Mouse (Mus musculus) embryo, embryonic 10.5 days (tissue): Measurements from ENCODE around the gene Mindy2.

ENCODE experiments used
- DNase-seq: peaks from one replicate; pipeline ENCODE4 v3.0.0-alpha.2; 2015; ENCODE audit warnings: low spot score

Mindy2 gene

DNA sequence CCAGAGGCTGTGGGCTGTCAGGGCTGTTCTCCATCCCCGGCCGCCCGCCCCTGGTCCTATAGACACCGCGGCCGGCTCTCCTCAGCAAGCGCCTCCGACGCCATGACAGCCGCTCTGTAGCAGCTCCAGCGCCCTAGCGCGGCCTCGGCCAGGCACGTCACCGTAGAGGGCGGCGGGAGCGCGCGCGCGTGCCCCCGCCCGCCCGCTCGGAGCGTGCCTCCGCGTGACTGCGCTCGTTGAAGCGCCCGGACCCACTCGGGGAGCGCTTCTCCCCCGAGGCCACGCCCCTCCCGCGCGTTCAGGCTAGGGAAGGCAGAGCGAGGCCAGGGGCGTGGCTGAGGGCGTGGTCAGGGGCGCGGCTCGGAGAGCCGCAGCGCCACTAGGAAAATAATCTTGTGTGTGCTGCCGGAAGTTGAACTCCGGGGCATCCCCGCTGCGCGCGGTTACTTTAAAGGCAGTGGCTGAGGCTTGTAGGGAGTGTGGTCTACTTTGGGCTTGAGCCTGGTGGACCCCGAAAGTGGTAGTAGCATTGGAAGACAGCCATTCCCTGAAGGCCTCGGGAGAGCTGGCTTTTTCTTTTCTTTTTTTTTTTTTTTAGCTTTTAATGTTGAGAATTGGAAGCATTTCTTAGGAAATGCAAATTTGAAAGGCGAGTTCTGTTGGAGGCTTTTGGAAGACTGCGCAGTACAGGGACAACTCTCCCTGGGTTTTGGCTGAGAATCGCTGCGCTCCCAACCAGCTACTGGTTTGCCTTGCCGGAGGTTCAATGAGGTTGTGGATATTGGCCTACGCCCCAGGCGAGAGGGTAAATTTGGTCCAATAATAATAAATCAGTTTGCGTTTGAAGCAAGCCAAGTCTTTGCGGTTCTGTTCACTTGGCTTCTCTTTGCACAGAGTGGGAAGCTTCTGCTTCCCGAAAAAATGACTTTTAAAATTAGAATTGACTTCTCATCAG, at the start of gene Mindy2:
Mindy2 (minus strand) TSS at position 162 of the 955 bp plus-strand sequence.
- peak; percentile 96 for DNase-seq

- DNase-seq: no peak
Observed at GRCm38 (mm10) chr9:70706444-70706843, 49.5 kb upstream of the Mindy2 start.

DNA sequence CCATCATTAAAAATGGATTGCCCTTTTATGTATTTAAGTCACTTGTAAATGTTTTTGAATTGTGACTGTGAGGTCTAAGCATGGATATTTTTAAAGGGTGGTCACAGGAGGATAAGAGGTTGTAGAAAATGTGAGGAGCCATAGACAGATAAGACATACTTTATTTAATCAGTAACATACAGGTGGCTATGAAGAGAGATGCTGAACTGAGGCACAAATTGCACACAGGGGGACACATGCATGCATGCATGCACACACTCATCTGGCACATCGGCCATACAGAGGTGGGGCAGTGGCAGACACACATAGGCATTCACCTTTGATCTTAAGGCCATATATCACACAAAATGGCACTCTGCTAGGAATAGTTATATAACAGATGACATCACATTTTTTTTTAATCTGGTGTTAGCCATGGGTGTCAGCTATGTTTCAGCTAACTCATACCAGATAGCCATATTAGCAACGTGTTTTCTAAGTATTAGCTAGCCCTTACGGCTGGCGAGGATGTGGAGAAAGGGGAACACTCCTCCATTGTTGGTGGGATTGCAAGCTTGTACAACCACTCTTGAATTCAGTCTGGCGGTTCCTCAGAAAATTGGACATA, 46.7 kb upstream of the Mindy2 start:
- no peak for DNase-seq

DNA sequence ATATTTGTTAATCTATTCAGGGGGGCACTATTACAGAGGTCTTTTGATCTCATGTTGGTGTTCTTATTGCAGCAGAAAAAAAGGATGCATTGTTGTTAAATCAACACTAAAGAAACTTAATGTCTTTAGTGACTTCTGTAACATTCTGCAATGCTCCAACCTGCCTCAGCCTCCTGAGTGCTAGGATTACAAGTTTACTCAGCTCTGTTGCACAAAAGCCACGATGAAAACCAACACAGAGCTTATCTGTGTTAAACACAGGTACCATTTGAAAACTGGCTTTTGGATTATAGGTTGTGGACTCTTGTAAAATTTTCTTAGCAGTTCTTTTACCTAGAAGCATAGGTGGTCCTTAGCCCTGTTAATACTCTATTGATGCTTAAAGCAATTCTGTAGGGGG, 41.1 kb upstream of the Mindy2 start:
- no peak for DNase-seq

- no peak for DNase-seq
Observed at GRCm38 (mm10) chr9:70695723-70696122, 38.7 kb upstream of the Mindy2 start.

DNA sequence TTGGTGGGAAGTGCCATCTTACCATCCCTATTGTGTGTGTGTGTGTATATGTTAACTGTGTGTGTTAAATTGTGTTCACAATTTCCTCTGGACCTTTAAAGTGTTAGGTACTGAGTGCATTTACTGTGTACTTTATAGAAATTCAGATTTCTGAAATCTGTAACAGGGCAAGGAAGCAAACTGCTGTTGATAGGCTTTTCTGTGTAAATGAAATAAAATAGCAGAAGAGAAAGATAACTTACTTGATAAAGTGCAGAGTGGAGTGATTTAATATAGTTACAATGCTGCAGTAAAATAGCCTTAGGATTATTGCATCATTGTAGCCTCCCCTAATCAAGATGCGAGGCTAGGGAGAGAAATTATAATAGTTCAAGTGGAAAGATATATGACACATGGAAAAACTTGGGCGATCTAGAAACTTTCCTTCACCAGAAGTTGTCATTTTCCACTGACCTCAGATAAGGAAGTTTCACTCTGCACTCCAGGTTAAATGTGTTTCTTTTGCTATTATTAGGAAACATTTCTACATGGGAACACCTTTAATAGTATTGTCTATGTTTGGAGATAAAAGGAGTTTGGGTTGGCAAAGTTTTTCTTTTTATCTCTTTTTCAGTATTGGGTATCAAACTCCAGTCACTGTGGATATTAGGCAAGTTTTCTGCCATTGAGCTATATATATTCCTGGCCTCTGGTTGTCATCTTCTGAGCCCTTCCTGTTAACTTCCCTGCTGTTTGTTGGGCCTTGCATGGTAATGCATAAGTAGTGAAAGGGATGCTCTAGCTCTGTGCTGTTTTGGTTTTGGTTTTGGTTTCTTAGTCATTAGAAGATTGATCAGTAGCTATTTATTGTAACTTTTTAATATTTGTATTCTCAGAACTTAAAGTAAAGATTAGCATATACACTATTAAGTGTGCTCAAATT, 35.1 kb upstream of the Mindy2 start:
- no peak for DNase-seq

DNA sequence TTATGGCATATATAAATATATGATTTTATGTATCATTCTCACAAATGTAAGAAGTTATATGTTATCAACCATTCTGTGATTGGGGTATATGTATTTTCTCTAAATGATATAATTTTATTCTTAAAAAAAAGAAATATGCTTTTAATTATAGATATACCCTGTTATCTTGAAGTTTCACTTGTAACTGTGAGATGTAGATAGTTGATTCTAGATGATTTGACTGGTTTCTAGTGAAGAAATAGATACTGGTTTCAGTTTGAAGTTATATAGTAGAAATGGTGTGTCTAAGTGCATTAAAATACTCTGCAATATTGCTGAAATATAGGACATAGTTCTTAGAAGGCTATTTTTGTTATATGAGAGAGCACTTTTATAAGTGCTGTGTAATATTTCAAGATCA, 33.6 kb upstream of the Mindy2 start:
- DNase-seq: no peak

- DNase-seq: no peak
Observed at GRCm38 (mm10) chr9:70689926-70690325, 33.0 kb upstream of the Mindy2 start.

GRCm38 (mm10) chr9:70688301-70688968, 31.5 kb upstream of the Mindy2 start:
- DNase-seq: no peak

- DNase-seq: no peak
Observed at GRCm38 (mm10) chr9:70682202-70682601, 25.2 kb upstream of the Mindy2 start.

GRCm38 (mm10) chr9:70679132-70680091, 22.4 kb upstream of the Mindy2 start:
- peak; percentile 64 for DNase-seq

DNA sequence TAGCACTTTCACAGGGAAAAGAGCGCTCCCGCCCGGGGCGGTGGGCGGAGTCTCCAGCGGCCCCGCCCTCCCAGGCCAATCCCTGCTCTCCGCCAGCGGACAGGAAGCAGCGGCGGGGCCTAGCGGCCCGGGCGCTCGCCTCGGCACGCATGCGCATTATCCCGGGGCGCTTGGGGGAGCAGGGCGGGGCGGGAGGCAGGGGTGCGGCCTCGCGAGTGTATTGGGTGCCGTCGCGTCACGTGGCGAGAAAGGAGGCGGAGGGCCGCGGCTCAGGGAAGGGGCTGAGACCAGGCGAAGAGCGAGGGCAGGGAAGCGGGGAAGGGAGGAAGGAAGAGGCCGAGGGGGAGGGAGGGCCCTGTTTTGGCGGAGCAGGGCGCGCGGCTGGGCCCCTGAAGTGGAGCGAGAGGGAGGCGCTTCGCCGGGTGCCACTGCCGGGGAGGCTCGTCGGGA, 21.7 kb upstream of the Mindy2 start, which contains the start of gene Adam10:
Adam10 (plus strand) TSS at position 316 of the 450 bp plus-strand sequence.
- peak; percentile 98 for DNase-seq

DNA sequence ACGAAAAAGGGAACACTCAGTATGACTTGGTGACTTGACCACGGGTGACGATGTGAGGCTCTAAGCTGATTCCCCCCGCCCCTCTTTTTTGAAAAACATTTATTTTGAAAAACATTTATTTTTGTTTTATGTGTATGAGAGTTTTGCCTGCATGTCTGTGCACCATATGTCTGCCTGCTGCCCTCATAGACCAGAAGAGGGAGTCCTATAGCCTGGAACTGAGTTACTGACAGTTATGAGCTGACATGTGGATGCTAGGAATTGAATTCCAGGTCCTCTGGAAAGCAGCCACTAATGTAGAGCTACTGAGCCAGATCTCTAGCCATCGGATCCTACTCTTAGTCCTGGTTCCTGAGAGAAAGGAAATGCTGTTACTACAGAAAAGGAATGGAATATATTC, 19.0 kb upstream of the Mindy2 start:
- DNase-seq: no peak

DNA sequence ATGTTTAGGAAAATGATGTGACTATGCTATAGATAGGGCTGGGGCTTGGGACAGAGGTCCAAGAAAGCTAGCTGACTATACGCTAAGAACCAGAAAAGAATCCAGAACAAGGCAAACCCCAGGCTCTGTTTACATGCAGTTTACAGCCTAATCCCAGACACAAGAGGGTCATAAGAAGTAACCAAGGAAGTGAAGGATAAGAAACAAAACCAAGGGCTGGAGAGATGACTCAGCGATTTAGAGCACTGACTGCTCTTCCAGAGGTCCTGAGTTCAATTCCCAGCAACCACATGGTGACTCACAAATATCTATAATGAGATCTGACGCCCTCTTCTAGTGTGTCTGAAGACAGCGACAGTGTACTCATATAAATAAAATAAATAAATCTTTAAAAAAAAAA, 18.1 kb upstream of the Mindy2 start:
- no peak for DNase-seq

- no peak for DNase-seq
Observed at GRCm38 (mm10) chr9:70673656-70674055, 16.7 kb upstream of the Mindy2 start.

DNA sequence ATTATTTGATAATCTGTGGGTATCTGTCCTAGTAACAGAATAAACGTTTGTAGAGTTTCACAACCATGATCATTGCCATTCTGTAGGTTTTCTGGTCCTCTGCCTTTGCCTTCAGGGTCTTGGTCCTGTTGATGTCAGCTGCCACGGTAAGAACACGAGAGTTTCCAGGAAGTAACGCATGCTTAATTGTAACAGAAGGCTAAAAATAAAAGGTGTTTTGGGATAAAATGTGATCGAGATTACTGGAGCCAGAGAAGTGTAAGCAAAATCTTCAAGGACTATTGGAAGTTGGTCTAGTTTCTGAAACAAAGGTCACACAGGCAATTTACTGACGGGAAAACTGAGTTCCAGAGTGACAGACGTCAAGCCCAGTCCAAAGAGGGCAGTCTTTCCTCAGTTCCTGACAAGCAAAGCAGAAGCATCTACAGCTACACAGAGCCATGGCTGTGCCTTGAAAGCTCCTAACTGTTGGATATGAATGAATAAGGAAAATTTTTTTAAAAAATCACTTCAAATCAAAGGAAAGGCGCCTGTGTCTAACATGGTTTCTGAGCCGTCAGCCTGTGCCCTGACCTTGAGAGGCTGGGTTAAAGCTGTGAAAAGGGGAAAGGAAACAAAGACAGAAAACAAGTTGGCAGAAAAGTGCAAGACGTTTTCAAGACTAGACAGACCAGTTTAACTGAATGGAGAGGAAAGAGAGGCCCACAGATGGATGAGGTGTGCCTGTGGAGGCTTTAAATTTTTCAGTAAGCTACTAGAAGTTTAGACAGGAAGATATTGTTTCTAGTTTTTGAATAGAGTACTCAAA, 15.0 kb upstream of the Mindy2 start:
- no peak for DNase-seq

- DNase-seq: no peak
Observed at GRCm38 (mm10) chr9:70671278-70671677, 14.3 kb upstream of the Mindy2 start.

DNA sequence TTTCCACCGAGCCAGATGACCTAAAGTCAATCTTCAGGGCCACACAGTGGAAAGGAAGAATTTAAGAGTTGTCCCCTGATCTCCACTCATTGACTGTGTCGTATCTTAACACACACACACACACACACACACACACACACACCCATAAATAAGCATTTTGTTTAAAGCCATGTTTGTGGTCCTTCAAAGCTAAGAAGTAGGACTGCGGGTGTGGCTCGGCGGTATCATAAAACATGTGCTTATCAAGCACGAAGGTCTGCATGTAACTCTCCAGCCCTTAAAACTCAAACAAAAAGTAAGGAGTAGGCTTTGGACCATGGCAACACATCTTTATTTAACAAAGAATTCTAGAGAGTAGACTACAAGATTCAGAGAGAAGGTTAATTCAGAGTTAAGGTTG, 13.4 kb upstream of the Mindy2 start:
- DNase-seq: no peak

DNA sequence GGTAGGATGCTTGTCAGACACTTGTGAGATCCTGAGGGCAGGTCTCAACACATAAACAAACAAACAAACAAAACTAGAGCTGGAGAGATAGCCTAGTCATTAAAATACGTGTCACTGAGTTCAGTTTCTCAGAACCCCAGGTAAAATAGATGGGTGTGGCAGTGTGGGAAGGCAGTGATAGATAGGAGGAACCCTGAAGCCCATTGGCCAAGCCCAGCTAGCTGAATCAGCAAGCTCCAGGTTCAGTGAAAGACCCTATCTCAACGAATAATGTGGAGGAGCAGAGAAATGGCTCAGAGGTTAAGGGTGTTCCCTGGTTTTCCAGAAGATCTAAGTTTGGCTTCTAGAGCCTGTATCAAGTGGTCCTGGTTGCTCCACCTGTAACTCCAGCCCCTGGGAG, 12.2 kb upstream of the Mindy2 start:
- DNase-seq: no peak

DNA sequence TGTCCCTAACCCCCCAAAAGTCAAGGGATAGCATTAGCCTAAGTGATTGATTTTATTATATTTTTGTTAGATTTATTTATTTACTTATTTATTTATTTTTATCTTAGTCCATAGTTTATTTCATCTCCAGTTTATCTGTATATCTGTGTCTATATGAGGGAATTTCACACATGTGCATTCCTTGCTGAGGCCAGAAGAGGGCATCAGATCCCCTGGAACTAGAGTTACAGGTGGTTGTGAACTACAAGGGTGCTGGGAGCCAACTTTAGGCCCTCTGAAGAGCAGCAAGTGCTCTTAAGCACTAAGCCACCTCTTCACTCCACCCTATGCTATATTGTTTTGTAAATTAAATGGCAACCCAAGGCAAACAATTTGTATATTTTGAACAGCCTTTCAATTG, 11.1 kb upstream of the Mindy2 start:
- DNase-seq: no peak
